Mouse (Mus musculus): ENCODE results near the gene Sec14l2. TPM values are rescaled to one million over a fixed set of nuclear protein-coding genes. Genes with fewer than 3 reads are reported as not detected.

The Sec14l2 gene
- polyA plus RNA-seq, 1 experiment from 2014 or later = 9.1 TPM

DNA sequence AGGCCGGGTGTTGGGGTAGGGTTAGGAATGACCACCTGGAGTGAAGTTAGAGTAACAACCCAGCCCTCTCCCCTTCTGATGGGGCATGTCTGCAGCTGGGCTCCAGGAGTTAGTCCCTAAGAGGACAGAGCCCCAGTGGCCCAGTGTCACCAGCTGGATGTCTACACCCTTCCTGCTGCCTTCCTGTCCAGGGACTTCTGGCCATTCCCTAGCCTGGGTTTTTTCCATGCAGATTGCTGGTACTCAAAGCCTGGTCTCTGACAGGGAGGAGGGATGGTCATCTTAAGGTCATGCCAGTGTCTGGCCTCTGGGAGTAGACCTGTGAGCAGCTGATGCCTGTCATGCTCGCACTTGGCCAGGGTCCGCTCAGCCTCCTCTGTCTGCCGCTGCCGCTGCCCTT, 24.9 kb upstream of the Sec14l2 start:
- no peak overlapping the region for H3K4me3 ChIP-seq (replicated peaks)
- H3K27ac ChIP-seq (replicated peaks) = no peak overlapping the region
- no peaks in the 10 kb centered on the region for H3K9me3 ChIP-seq (replicated peaks)
- WGBS (ENCODE audit: insufficient replicate concordance) = 73% methylated on average over 5 of the region's 5 CpGs
- ATAC-seq (ENCODE audit: insufficient read depth) = no peak
- no peak overlapping the region for H3K4me2 ChIP-seq
- no peaks in the 10 kb centered on the region for H3K36me3 ChIP-seq (replicated peaks)
- no peaks in the 10 kb centered on the region for H3K4me1 ChIP-seq (replicated peaks)
- no peak overlapping the region for H3K9ac ChIP-seq
- H3K27me3 ChIP-seq = no peaks in the 10 kb centered on the region

GRCm38 (mm10) chr11:4147098-4147497, 23.9 kb upstream of the Sec14l2 start:
- 77% methylated on average over 10 of the region's 10 CpGs for WGBS (ENCODE audit: insufficient replicate concordance)
- Histone ChIP-seq H3K36me3 (replicated peaks) (0 out of 2 replicates have a peak, but pooled peaks cover 8% of the 10 kb centered on the region), H3K27ac (replicated peaks) (no peak overlapping the region), H3K27me3 (no peaks in the 10 kb centered on the region), H3K9me3 (replicated peaks) (no peaks in the 10 kb centered on the region), H3K9ac (no peak overlapping the region), H3K4me2 (no peak overlapping the region), H3K4me1 (replicated peaks) (no peaks in the 10 kb centered on the region), H3K4me3 (replicated peaks) (no peak overlapping the region)
- ATAC-seq (ENCODE audit: insufficient read depth) = no peak

- Histone ChIP-seq H3K9me3 (replicated peaks) (no peaks in the 10 kb centered on the region), H3K4me3 (replicated peaks) (no peak overlapping the region), H3K27ac (replicated peaks) (no peak overlapping the region), H3K36me3 (replicated peaks) (0 out of 2 replicates have a peak, but pooled peaks cover 11% of the 10 kb centered on the region), H3K4me2 (no peak overlapping the region), H3K4me1 (replicated peaks) (no peaks in the 10 kb centered on the region), H3K9ac (no peak overlapping the region), H3K27me3 (no peaks in the 10 kb centered on the region)
- WGBS (ENCODE audit: insufficient replicate concordance) = 75% methylated on average over 6 of the region's 6 CpGs
- no peak for ATAC-seq (ENCODE audit: insufficient read depth)
Observed at GRCm38 (mm10) chr11:4146381-4146780, 23.2 kb upstream of the Sec14l2 start.

GRCm38 (mm10) chr11:4143281-4144062, 20.3 kb upstream of the Sec14l2 start:
- Histone ChIP-seq H3K36me3 (replicated peaks) (peaks cover 23% of the 10 kb centered on the region; the same call in 1 of the 2 replicates), H3K4me3 (replicated peaks) (no peak overlapping the region), H3K9me3 (replicated peaks) (no peaks in the 10 kb centered on the region), H3K27ac (replicated peaks) (no peak overlapping the region), H3K4me1 (replicated peaks) (no peaks in the 10 kb centered on the region), H3K9ac (no peak overlapping the region), H3K27me3 (no peaks in the 10 kb centered on the region), H3K4me2 (no peak overlapping the region)
- WGBS (ENCODE audit: insufficient replicate concordance) = 85% methylated on average over 21 of the region's 21 CpGs
- no peak for ATAC-seq (ENCODE audit: insufficient read depth)

GRCm38 (mm10) chr11:4142352-4142751, 19.1 kb upstream of the Sec14l2 start:
- Histone ChIP-seq H3K36me3 (replicated peaks) (peaks cover 26% of the 10 kb centered on the region; the same call in 1 of the 2 replicates), H3K9me3 (replicated peaks) (no peaks in the 10 kb centered on the region), H3K4me3 (replicated peaks) (no peak overlapping the region), H3K4me2 (no peak overlapping the region), H3K4me1 (replicated peaks) (no peaks in the 10 kb centered on the region), H3K9ac (no peak overlapping the region), H3K27me3 (no peaks in the 10 kb centered on the region), H3K27ac (replicated peaks) (no peak overlapping the region)
- ATAC-seq (ENCODE audit: insufficient read depth) = no peak
- 64% methylated on average over 4 of the region's 4 CpGs for WGBS (ENCODE audit: insufficient replicate concordance)

DNA sequence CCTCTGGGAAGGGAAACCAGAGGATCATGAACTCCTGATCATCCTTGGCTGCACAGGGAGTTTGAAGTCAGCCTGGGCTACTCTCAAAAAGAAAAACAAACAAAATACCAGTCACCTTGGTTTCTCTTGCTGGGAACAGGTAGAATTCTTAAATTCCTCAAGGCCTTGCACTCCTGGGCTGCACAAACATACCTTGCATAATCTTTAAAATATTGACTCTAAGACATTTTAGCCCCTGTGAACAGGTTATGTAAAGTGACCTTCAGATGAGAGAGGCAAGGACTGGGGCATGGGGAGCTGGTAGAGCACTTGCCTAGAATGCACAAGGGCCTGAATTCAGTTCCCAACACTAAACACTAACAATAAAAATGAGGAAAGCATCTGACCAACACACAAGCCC, 18.3 kb upstream of the Sec14l2 start:
- Histone ChIP-seq H3K9me3 (replicated peaks) (no peaks in the 10 kb centered on the region), H3K4me3 (replicated peaks) (no peak overlapping the region), H3K27ac (replicated peaks) (no peak overlapping the region), H3K27me3 (no peaks in the 10 kb centered on the region), H3K4me2 (no peak overlapping the region), H3K4me1 (replicated peaks) (0 out of 2 replicates have a peak, but pooled peaks cover 3% of the 10 kb centered on the region), H3K9ac (no peak overlapping the region), H3K36me3 (replicated peaks) (peaks cover 26% of the 10 kb centered on the region; the same call in 1 of the 2 replicates)
- no peak for ATAC-seq (ENCODE audit: insufficient read depth)

GRCm38 (mm10) chr11:4138964-4139363, 15.7 kb upstream of the Sec14l2 start:
- Histone ChIP-seq H3K4me3 (replicated peaks) (no peak overlapping the region), H3K27ac (replicated peaks) (no peak overlapping the region), H3K9me3 (replicated peaks) (no peaks in the 10 kb centered on the region), H3K4me2 (no peak overlapping the region), H3K36me3 (replicated peaks) (peaks cover 26% of the 10 kb centered on the region; the same call in 1 of the 2 replicates), H3K4me1 (replicated peaks) (peaks cover 21% of the 10 kb centered on the region), H3K9ac (no peak overlapping the region), H3K27me3 (0 out of 2 replicates have a peak, but pooled peaks cover 4% of the 10 kb centered on the region)
- WGBS (ENCODE audit: insufficient replicate concordance) = 58% methylated on average over 2 of the region's 2 CpGs
- ATAC-seq (ENCODE audit: insufficient read depth) = no peak

DNA sequence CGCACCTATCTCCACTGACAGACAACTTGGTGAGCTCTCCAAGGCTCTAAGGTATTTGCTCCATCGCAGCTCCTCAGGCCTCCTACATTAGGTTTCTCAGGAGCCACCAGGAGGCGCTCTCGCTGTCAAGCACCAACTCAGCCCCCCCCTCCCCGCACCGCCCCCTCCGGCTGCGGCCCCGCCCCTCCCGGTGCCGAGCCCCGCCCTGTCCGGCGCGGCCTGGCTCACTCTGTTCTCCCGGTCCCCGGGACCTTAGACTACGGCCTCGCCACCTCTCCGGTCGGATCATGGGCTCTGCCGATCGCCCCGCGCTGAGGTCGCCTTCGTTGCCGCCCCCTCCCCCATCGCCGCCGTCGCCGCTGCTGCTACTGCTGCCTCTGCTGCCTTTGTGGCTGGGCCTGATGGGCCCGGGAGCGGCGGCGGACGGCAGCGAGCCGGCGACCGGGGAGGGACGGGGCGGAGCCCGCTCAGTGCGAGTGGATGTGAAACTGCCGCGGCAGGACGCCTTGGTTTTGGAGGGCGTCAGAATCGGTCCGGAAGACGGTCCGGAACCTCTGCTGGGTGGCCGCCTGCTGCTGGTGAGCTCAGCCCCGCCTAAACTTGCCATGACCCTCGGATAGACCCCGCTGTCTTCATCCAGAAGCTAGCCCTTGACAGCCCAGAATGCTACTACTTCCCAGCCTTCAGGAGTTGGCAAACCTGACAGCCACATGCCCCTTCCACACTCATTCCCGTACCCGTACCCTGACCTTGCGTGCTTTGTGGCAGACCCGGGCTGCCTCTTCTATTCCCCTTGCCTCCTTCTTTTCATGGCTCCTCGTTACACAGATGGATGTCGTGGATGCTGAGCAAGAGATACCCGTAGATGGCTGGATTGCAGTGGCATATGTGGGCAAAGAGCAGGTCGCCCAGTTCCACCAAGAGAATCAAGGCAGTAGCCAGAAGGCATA, 12.0 kb upstream of the Sec14l2 start, which contains the start of gene Rnf215:
TSS of gene Rnf215 (plus strand) at position 217 of the 950 bp plus-strand sequence.
- H3K27ac ChIP-seq (replicated peaks) = peak within 1 kb of the TSS; percentile 86
- H3K36me3 ChIP-seq (replicated peaks) = 0 out of 2 replicates have a peak, but pooled peaks cover 9% of the 10 kb centered on the region
- H3K9ac ChIP-seq = peak within 1 kb of the TSS; percentile 94
- 0 out of 2 replicates have a peak, but pooled peaks cover 5% of the 10 kb centered on the region for H3K9me3 ChIP-seq (replicated peaks)
- peak within 1 kb of the TSS; percentile 91 for H3K4me3 ChIP-seq (replicated peaks)
- H3K4me2 ChIP-seq = peak within 1 kb of the TSS; percentile 93
- 2% methylated on average over 64 of the region's 66 CpGs for WGBS (ENCODE audit: insufficient replicate concordance)
- ATAC-seq (ENCODE audit: insufficient read depth) = peak; percentile 95
- peaks cover 34% of the 10 kb centered on the region for H3K4me1 ChIP-seq (replicated peaks)
- 0 out of 2 replicates have a peak, but pooled peaks cover 4% of the 10 kb centered on the region for H3K27me3 ChIP-seq

- WGBS (ENCODE audit: insufficient replicate concordance) = 50% methylated on average over 6 of the region's 6 CpGs
Observed at GRCm38 (mm10) chr11:4134400-4134799, 11.2 kb upstream of the Sec14l2 start.

GRCm38 (mm10) chr11:4133450-4133849, 10.2 kb upstream of the Sec14l2 start:
- Histone ChIP-seq H3K36me3 (replicated peaks) (0 out of 2 replicates have a peak, but pooled peaks cover 2% of the 10 kb centered on the region), H3K27ac (replicated peaks) (no peak overlapping the region), H3K27me3 (0 out of 2 replicates have a peak, but pooled peaks cover 4% of the 10 kb centered on the region), H3K4me2 (no peak overlapping the region), H3K9me3 (replicated peaks) (0 out of 2 replicates have a peak, but pooled peaks cover 5% of the 10 kb centered on the region), H3K4me1 (replicated peaks) (peaks cover 36% of the 10 kb centered on the region), H3K4me3 (replicated peaks) (no peak overlapping the region), H3K9ac (no peak overlapping the region)
- 49% methylated on average over 3 of the region's 3 CpGs for WGBS (ENCODE audit: insufficient replicate concordance)
- no peak for ATAC-seq (ENCODE audit: insufficient read depth)

More at GRCm38 (mm10) chr11:4134400-4134799, 11.2 kb upstream of the Sec14l2 start:
- peak overlapping the region; percentile 91 for H3K4me3 ChIP-seq (replicated peaks)
- no peak overlapping the region for H3K9ac ChIP-seq
- H3K27me3 ChIP-seq = 0 out of 2 replicates have a peak, but pooled peaks cover 4% of the 10 kb centered on the region
- H3K27ac ChIP-seq (replicated peaks) = no peak overlapping the region
- 0 out of 2 replicates have a peak, but pooled peaks cover 5% of the 10 kb centered on the region for H3K9me3 ChIP-seq (replicated peaks)
- no peak for ATAC-seq (ENCODE audit: insufficient read depth)
- H3K4me2 ChIP-seq = peak overlapping the region; percentile 93
- H3K36me3 ChIP-seq (replicated peaks) = 0 out of 2 replicates have a peak, but pooled peaks cover 4% of the 10 kb centered on the region
- peaks cover 36% of the 10 kb centered on the region for H3K4me1 ChIP-seq (replicated peaks)

All from liver, embryonic 15.5 days (tissue).